Mouse (Mus musculus): Measurements from ENCODE around the gene Rbm20.

GRCm38 (mm10) chr19:53726340-53726739 is 49.2 kb downstream of the Rbm20 start:
- TF ChIP-seq CTCF (IDR thresholded peaks at IDR 0.05; ENCODE audit: low read depth, low read length) = no peak
- TF ChIP-seq TAL1 (conservative IDR thresholded peaks at IDR 0.05; ENCODE audit: low read depth, low read length) = no peak

Data from G1E (cell line).